Mouse (Mus musculus): Measurements from ENCODE around the gene Adgrd1. TPM values are rescaled to one million over a fixed set of nuclear protein-coding genes. Genes with fewer than 3 reads are reported as not detected.

Gene Adgrd1
- polyA plus RNA-seq, 1 experiment from 2014 or later, result 0.06 TPM

GRCm38 (mm10) chr5:129146892-129147509, 50.5 kb downstream of the Adgrd1 start:
- Histone ChIP-seq H3K4me2 (ENCODE audit: low read depth, low read length) (no peak overlapping the region), H3K4me3 (ENCODE audit: low read depth, low read length) (no peak overlapping the region), H3K9me3 (replicated peaks; ENCODE audit: control insufficient read depth, low read length) (no peaks in the 10 kb centered on the region), H3K36me3 (replicated peaks; ENCODE audit: control insufficient read depth, insufficient read depth, low read depth, low read length) (no peaks in the 10 kb centered on the region), H3K9ac (replicated peaks; ENCODE audit: low read length) (no peak overlapping the region), H3K4me1 (ENCODE audit: control insufficient read depth, insufficient read depth, low read length) (no peaks in the 10 kb centered on the region), H3K27ac (replicated peaks; ENCODE audit: low read depth, low read length) (no peak overlapping the region), H3K27me3 (ENCODE audit: control insufficient read depth, insufficient read depth, low read length) (no peaks in the 10 kb centered on the region)
- WGBS, result 74% methylated on average over 12 of the region's 12 CpGs
- ATAC-seq (replicated peaks; ENCODE audit: insufficient number of reproducible peaks, low FRiP score, low TSS enrichment, low read depth) (no peak), DNase-seq (ENCODE audit: low spot score) (no peak)

GRCm38 (mm10) chr5:129148485-129148884, 51.9 kb downstream of the Adgrd1 start:
- no peaks in the 10 kb centered on the region for H3K4me1 ChIP-seq (ENCODE audit: control insufficient read depth, insufficient read depth, low read length)
- no peaks in the 10 kb centered on the region for H3K9me3 ChIP-seq (replicated peaks; ENCODE audit: control insufficient read depth, low read length)
- no peaks in the 10 kb centered on the region for H3K27me3 ChIP-seq (ENCODE audit: control insufficient read depth, insufficient read depth, low read length)
- no peak overlapping the region for H3K4me3 ChIP-seq (ENCODE audit: low read depth, low read length)
- H3K4me2 ChIP-seq (ENCODE audit: low read depth, low read length), result no peak overlapping the region
- no peaks in the 10 kb centered on the region for H3K36me3 ChIP-seq (replicated peaks; ENCODE audit: control insufficient read depth, insufficient read depth, low read depth, low read length)
- no peak overlapping the region for H3K9ac ChIP-seq (replicated peaks; ENCODE audit: low read length)
- ATAC-seq (replicated peaks; ENCODE audit: insufficient number of reproducible peaks, low FRiP score, low TSS enrichment, low read depth) (no peak), DNase-seq (ENCODE audit: low spot score) (no peak)
- 60% methylated on average over 9 of the region's 9 CpGs for WGBS
- no peak overlapping the region for H3K27ac ChIP-seq (replicated peaks; ENCODE audit: low read depth, low read length)

- no peak overlapping the region for H3K27ac ChIP-seq (replicated peaks; ENCODE audit: low read depth, low read length)
- no peak overlapping the region for H3K4me2 ChIP-seq (ENCODE audit: low read depth, low read length)
- no peak; the same call in 1 of the 2 replicates for ATAC-seq (replicated peaks; ENCODE audit: insufficient number of reproducible peaks, low FRiP score, low TSS enrichment, low read depth)
- H3K4me1 ChIP-seq (ENCODE audit: control insufficient read depth, insufficient read depth, low read length), result no peaks in the 10 kb centered on the region
- H3K9me3 ChIP-seq (replicated peaks; ENCODE audit: control insufficient read depth, low read length), result no peaks in the 10 kb centered on the region
- no peaks in the 10 kb centered on the region for H3K36me3 ChIP-seq (replicated peaks; ENCODE audit: control insufficient read depth, insufficient read depth, low read depth, low read length)
- H3K4me3 ChIP-seq (ENCODE audit: low read depth, low read length), result no peak overlapping the region
- DNase-seq (ENCODE audit: low spot score), result no peak
- no peaks in the 10 kb centered on the region for H3K27me3 ChIP-seq (ENCODE audit: control insufficient read depth, insufficient read depth, low read length)
- no peak overlapping the region for H3K9ac ChIP-seq (replicated peaks; ENCODE audit: low read length)
- 66% methylated on average over 14 of the region's 14 CpGs for WGBS
Observed at GRCm38 (mm10) chr5:129155023-129155901, 58.7 kb downstream of the Adgrd1 start.

- Histone ChIP-seq H3K4me2 (ENCODE audit: low read depth, low read length) (no peak overlapping the region), H3K9ac (replicated peaks; ENCODE audit: low read length) (no peak overlapping the region), H3K4me3 (ENCODE audit: low read depth, low read length) (no peak overlapping the region), H3K27ac (replicated peaks; ENCODE audit: low read depth, low read length) (no peak overlapping the region), H3K9me3 (replicated peaks; ENCODE audit: control insufficient read depth, low read length) (no peaks in the 10 kb centered on the region), H3K36me3 (replicated peaks; ENCODE audit: control insufficient read depth, insufficient read depth, low read depth, low read length) (no peaks in the 10 kb centered on the region), H3K4me1 (ENCODE audit: control insufficient read depth, insufficient read depth, low read length) (no peaks in the 10 kb centered on the region), H3K27me3 (ENCODE audit: control insufficient read depth, insufficient read depth, low read length) (no peaks in the 10 kb centered on the region)
- DNase-seq (ENCODE audit: low spot score) (peak; percentile 44), ATAC-seq (replicated peaks; ENCODE audit: insufficient number of reproducible peaks, low FRiP score, low TSS enrichment, low read depth) (peak; percentile 37)
- 25% methylated on average over 9 of the region's 9 CpGs for WGBS
Observed at GRCm38 (mm10) chr5:129155902-129156311, 59.4 kb downstream of the Adgrd1 start.

- H3K36me3 ChIP-seq (replicated peaks; ENCODE audit: control insufficient read depth, insufficient read depth, low read depth, low read length), result no peaks in the 10 kb centered on the region
Observed at GRCm38 (mm10) chr5:129161372-129162051, 65.0 kb downstream of the Adgrd1 start.

GRCm38 (mm10) chr5:129163416-129163815, 66.9 kb downstream of the Adgrd1 start:
- Histone ChIP-seq H3K27me3 (ENCODE audit: control insufficient read depth, insufficient read depth, low read length) (no peaks in the 10 kb centered on the region), H3K4me1 (ENCODE audit: control insufficient read depth, insufficient read depth, low read length) (no peaks in the 10 kb centered on the region), H3K4me2 (ENCODE audit: low read depth, low read length) (no peak overlapping the region), H3K27ac (replicated peaks; ENCODE audit: low read depth, low read length) (no peak overlapping the region), H3K9me3 (replicated peaks; ENCODE audit: control insufficient read depth, low read length) (no peaks in the 10 kb centered on the region), H3K4me3 (ENCODE audit: low read depth, low read length) (no peak overlapping the region), H3K9ac (replicated peaks; ENCODE audit: low read length) (no peak overlapping the region), H3K36me3 (replicated peaks; ENCODE audit: control insufficient read depth, insufficient read depth, low read depth, low read length) (no peaks in the 10 kb centered on the region)
- ATAC-seq (replicated peaks; ENCODE audit: insufficient number of reproducible peaks, low FRiP score, low TSS enrichment, low read depth) (no peak), DNase-seq (ENCODE audit: low spot score) (no peak)
- WGBS, result 77% methylated on average over 8 of the region's 8 CpGs

More at GRCm38 (mm10) chr5:129161372-129162051, 65.0 kb downstream of the Adgrd1 start:
- H3K4me3 ChIP-seq (ENCODE audit: low read depth, low read length), result no peak overlapping the region
- H3K9ac ChIP-seq (replicated peaks; ENCODE audit: low read length), result no peak overlapping the region
- no peak overlapping the region for H3K4me2 ChIP-seq (ENCODE audit: low read depth, low read length)
- H3K27ac ChIP-seq (replicated peaks; ENCODE audit: low read depth, low read length), result no peak overlapping the region
- H3K4me1 ChIP-seq (ENCODE audit: control insufficient read depth, insufficient read depth, low read length), result no peaks in the 10 kb centered on the region
- H3K27me3 ChIP-seq (ENCODE audit: control insufficient read depth, insufficient read depth, low read length), result no peaks in the 10 kb centered on the region
- no peaks in the 10 kb centered on the region for H3K9me3 ChIP-seq (replicated peaks; ENCODE audit: control insufficient read depth, low read length)
- 85% methylated on average over 11 of the region's 11 CpGs for WGBS
- no peak for ATAC-seq (replicated peaks; ENCODE audit: insufficient number of reproducible peaks, low FRiP score, low TSS enrichment, low read depth)
- no peak for DNase-seq (ENCODE audit: low spot score)

GRCm38 (mm10) chr5:129164091-129164490, 67.5 kb downstream of the Adgrd1 start:
- DNase-seq (ENCODE audit: low spot score) (no peak), ATAC-seq (replicated peaks; ENCODE audit: insufficient number of reproducible peaks, low FRiP score, low TSS enrichment, low read depth) (no peak)
- 48% methylated on average over 10 of the region's 10 CpGs for WGBS
- Histone ChIP-seq H3K4me1 (ENCODE audit: control insufficient read depth, insufficient read depth, low read length) (no peaks in the 10 kb centered on the region), H3K4me2 (ENCODE audit: low read depth, low read length) (no peak overlapping the region), H3K9me3 (replicated peaks; ENCODE audit: control insufficient read depth, low read length) (no peaks in the 10 kb centered on the region), H3K4me3 (ENCODE audit: low read depth, low read length) (no peak overlapping the region), H3K27me3 (ENCODE audit: control insufficient read depth, insufficient read depth, low read length) (no peaks in the 10 kb centered on the region), H3K27ac (replicated peaks; ENCODE audit: low read depth, low read length) (no peak overlapping the region), H3K36me3 (replicated peaks; ENCODE audit: control insufficient read depth, insufficient read depth, low read depth, low read length) (no peaks in the 10 kb centered on the region), H3K9ac (replicated peaks; ENCODE audit: low read length) (no peak overlapping the region)
